Mouse (Mus musculus) splenic B cell, adult 2 months (primary cell): ENCODE data around the gene Ttc25.
"Not testable (repeated sequence)": the region's sequence is repeated elsewhere in the genome, so short reads cannot be mapped to it uniquely, and the experiment has no call there.

ENCODE experiments used
- DNase-seq: peaks from one replicate; pipeline ENCODE4 v3.0.0-alpha.2; 2011; ENCODE audit warnings: low read depth, low spot score
- H3K27me3 ChIP-seq: 2 replicates; pipeline ENCODE4 v1.6.1; 2012; ENCODE audit warnings: mild to moderate bottlenecking, low read length, moderate library complexity, mixed read lengths; ENCODE audit not compliant: control insufficient read depth, poor library complexity, insufficient read depth, severe bottlenecking
- H3K36me3 ChIP-seq: 2 replicates; pipeline ENCODE4 v1.6.1; 2012; ENCODE audit warnings: mild to moderate bottlenecking, low read length, moderate library complexity, mixed read lengths; ENCODE audit not compliant: control insufficient read depth, poor library complexity, insufficient read depth, severe bottlenecking

The Ttc25 gene

GRCm38 (mm10) chr11:100571202-100571567, 25.8 kb downstream of the Ttc25 start:
- H3K36me3 ChIP-seq: no peaks in the 10 kb centered on the region
- no peaks in the 10 kb centered on the region for H3K27me3 ChIP-seq
- peak; percentile 66 for DNase-seq

DNA sequence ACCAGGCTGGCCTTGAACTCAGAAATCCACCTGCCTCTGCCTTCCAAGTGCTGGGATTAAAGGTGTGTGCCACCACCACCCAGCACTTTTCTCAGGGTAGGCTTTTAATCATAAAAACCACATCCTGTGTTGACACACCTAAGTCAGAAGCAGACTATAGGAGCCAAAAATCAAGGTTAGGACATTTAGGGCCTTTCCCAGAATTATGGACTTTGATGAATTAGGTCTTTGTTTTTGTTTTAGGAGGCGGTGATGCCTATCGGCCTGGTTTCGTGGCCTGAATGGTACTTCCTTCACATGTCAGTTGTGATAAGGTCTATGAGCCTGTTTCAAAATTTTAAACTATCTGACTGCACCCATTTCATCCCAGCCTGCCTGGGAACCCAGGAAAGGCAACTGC, 28.8 kb downstream of the Ttc25 start:
- H3K36me3 ChIP-seq: peaks cover 4% of the 10 kb centered on the region
- no peaks in the 10 kb centered on the region for H3K27me3 ChIP-seq
- peak; percentile 52 for DNase-seq

- Histone ChIP-seq H3K36me3 (peaks cover 7% of the 10 kb centered on the region), H3K27me3 (no peaks in the 10 kb centered on the region)
- DNase-seq: peak; percentile 87
Measured at GRCm38 (mm10) chr11:100574708-100575483, 29.5 kb downstream of the Ttc25 start, which contains the start of gene Cnp. Gene Cnp, plus strand, starts transcription at chr11:100574904.

DNA sequence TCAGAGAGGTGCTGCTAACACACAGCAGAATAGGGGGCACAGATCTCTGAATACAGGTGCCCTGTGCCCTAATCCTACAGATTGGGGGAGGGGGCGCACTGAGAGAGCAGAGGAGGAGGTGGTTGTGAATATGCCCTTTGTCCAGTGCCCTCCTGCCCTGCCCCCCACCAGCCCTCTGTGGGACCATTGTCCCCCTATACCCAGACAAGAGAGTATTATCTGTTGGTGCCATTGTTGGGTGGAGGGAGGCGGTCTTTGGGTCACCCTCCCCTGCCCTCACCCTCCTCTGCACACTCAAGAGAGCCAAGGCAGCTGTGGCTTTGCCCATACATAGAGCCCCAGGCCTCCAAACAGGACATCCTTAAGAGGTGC, 30.1 kb downstream of the Ttc25 start:
- peaks cover 7% of the 10 kb centered on the region for H3K36me3 ChIP-seq
- no peak for DNase-seq
- no peaks in the 10 kb centered on the region for H3K27me3 ChIP-seq

DNA sequence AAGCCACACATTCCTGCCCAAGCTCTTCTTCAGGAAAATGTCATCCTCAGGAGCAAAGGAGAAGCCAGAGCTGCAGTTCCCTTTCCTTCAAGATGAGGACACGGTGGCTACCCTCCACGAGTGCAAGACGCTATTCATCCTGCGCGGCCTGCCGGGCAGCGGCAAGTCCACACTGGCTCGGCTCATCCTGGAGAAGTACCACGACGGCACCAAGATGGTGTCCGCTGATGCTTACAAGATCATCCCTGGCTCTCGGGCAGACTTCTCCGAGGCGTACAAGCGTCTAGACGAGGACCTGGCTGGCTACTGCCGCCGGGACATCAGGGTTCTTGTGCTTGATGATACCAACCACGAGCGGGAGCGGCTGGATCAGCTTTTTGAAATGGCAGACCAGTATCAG, 30.8 kb downstream of the Ttc25 start:
- DNase-seq: no peak
- H3K27me3 ChIP-seq: no peaks in the 10 kb centered on the region
- H3K36me3 ChIP-seq: peaks cover 9% of the 10 kb centered on the region

- no peaks in the 10 kb centered on the region for H3K27me3 ChIP-seq
- peak; percentile 82 for DNase-seq
- peaks cover 16% of the 10 kb centered on the region for H3K36me3 ChIP-seq
Measured at GRCm38 (mm10) chr11:100577852-100578599, 32.6 kb downstream of the Ttc25 start.

- Histone ChIP-seq H3K36me3 (peaks cover 16% of the 10 kb centered on the region), H3K27me3 (no peaks in the 10 kb centered on the region)
- no peak for DNase-seq
Measured at GRCm38 (mm10) chr11:100579116-100579799, 33.9 kb downstream of the Ttc25 start.

- peaks cover 16% of the 10 kb centered on the region for H3K36me3 ChIP-seq
- H3K27me3 ChIP-seq: no peaks in the 10 kb centered on the region
- DNase-seq: peak; percentile 46
Measured at GRCm38 (mm10) chr11:100580275-100580674, 34.9 kb downstream of the Ttc25 start.

DNA sequence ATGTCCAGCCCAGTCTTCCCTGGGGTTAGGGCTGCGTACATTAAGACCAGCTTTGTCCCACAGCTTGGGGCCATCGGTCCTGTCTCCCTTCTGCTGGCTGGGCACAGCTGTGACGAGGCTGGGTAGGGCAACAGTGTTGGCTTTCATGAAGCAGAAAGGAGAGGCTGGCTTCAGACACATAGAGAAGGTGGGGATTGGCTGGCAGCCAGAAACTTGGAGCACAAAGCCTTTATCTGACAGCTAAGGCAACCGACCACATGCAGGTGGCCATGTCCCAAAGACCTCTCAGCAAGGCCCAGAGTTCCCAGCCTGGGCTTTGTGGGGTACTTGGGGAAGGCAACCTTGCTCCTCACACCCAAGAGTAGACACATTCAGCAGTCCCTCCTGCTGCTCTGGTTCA, 36.3 kb downstream of the Ttc25 start:
- Histone ChIP-seq H3K36me3 (peaks cover 15% of the 10 kb centered on the region), H3K27me3 (no peaks in the 10 kb centered on the region)
- DNase-seq: no peak

- H3K27me3 ChIP-seq, DNase-seq: not testable (repeated sequence)
- peaks cover 13% of the 10 kb centered on the region for H3K36me3 ChIP-seq
Measured at GRCm38 (mm10) chr11:100582413-100582812, 37.0 kb downstream of the Ttc25 start.

- no peaks in the 10 kb centered on the region for H3K27me3 ChIP-seq
- peaks cover 13% of the 10 kb centered on the region for H3K36me3 ChIP-seq
- DNase-seq: peak; percentile 53
Measured at GRCm38 (mm10) chr11:100582836-100583235, 37.4 kb downstream of the Ttc25 start.

DNA sequence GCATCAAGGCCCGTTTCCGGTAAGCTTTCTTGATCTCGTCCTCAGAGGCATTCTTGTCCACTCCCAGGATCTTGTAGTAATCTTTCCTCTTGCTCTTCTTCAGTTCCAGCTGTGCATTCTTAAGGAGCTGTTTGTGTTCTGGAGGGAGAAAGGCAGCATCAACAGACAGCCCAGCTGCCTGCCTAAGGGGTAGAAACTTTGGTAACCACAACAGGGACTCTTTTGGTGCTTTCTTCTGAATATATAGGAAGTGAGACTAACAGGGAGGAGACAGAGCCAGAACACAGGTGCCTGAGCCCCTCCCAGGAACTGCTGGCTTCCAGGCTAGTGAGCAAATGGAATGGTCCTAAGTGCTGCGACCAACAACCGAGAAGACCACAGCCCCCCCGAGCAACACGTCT, 39.2 kb downstream of the Ttc25 start:
- DNase-seq: peak; percentile 72
- H3K27me3 ChIP-seq: no peaks in the 10 kb centered on the region
- peaks cover 11% of the 10 kb centered on the region for H3K36me3 ChIP-seq

DNA sequence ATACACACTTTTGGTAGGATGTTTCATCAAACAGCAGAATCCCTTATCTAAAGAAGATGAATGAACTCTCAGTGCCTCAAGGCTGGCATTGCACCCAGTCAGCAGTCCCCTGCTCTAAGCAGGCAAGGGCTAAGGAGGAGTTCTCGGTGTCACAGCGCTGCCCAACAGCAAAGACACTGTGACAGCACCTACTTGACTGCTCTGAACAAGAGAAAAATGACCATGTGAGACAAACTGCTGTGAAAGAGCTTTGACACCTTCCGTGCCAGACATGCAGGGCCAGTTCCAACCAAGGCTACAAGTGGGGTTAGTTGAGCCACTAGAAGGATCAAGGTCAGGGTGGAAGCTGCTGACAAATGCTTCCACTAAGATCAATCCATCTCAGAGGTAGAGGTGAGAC, 39.7 kb downstream of the Ttc25 start:
- no peak for DNase-seq
- no peaks in the 10 kb centered on the region for H3K27me3 ChIP-seq

GRCm38 (mm10) chr11:100588462-100588861, 43.1 kb downstream of the Ttc25 start:
- Histone ChIP-seq H3K36me3 (peaks cover 14% of the 10 kb centered on the region), H3K27me3 (no peaks in the 10 kb centered on the region)
- peak; percentile 37 for DNase-seq

More for the DNA sequence above, 39.7 kb downstream of the Ttc25 start:
- H3K36me3 ChIP-seq: peaks cover 15% of the 10 kb centered on the region
